Mouse (Mus musculus) liver, embryonic 14.5 days (tissue): ENCODE data around the gene Sema5a. TPM values are rescaled to one million over a fixed set of nuclear protein-coding genes. Genes with fewer than 3 reads are reported as not detected.

Experiments used
- ATAC-seq: fragments of 200-750 bp; cut with Nextera tagmentation; 2 replicates; pipeline ENCODE4 v1.8.0; 2017; ENCODE audit warnings: moderate number of reproducible peaks, mild to moderate bottlenecking, moderate library complexity; ENCODE audit not compliant: insufficient read depth
- DNase-seq, 3 experiments: peaks; one replicate each; pipeline ENCODE4 v3.0.0-alpha.2; 2012 to 2013; ENCODE audit warnings: low read depth in 3 of 3, low spot score in 3 of 3
- H3K27ac ChIP-seq: fragments of 300-500 bp; sonication (generic); 2 replicates; pipeline ENCODE4 v1.5.1; 2014; ENCODE audit warnings: moderate library complexity, mild to moderate bottlenecking, control low read depth, inconsistent platforms
- H3K27me3 ChIP-seq: fragments of 300-500 bp; sonication (generic); 2 replicates; pipeline ENCODE4 v1.6.1; 2014; ENCODE audit warnings: mild to moderate bottlenecking, low read length, moderate library complexity; ENCODE audit not compliant: control insufficient read depth, insufficient read depth
- H3K36me3 ChIP-seq: fragments of 300-500 bp; sonication (generic); replicated peaks from 2 replicates; pipeline ENCODE4 v1.6.1; 2014; ENCODE audit warnings: low read depth; ENCODE audit not compliant: control insufficient read depth, insufficient read depth
- H3K4me1 ChIP-seq, 2 experiments: fragments of 200-500 bp in 1 of 2; fragments of 300-500 bp in 1 of 2; sonication (generic) in 1 of 2; replicated peaks; 2 replicates each; pipeline ENCODE4 v1.6.1; 2012 to 2014; ENCODE audit warnings: antibody characterized with exemption in 1 of 2, inconsistent platforms in 1 of 2, low read length in 1 of 2; ENCODE audit not compliant: control insufficient read depth in 2 of 2, insufficient read depth in 2 of 2
- H3K4me2 ChIP-seq: fragments of 300-500 bp; sonication (generic); 2 replicates; pipeline ENCODE4 v1.6.1; 2014; ENCODE audit warnings: low read depth, mild to moderate bottlenecking, control low read depth, moderate library complexity
- H3K4me3 ChIP-seq, 2 experiments: fragments of 200-500 bp in 1 of 2; fragments of 300-500 bp in 1 of 2; sonication (generic) in 1 of 2; 2 replicates each; pipeline ENCODE4 v1.5.1; 2012 to 2014; ENCODE audit warnings: low read depth in 2 of 2, low read length in 2 of 2, mild to moderate bottlenecking in 2 of 2, control low read depth in 1 of 2, inconsistent platforms in 1 of 2, moderate library complexity in 1 of 2; ENCODE audit not compliant: insufficient read depth in 1 of 2
- H3K9ac ChIP-seq: fragments of 300-500 bp; sonication (generic); replicated peaks from 2 replicates; pipeline ENCODE4 v1.6.1; 2014; ENCODE audit warnings: mild to moderate bottlenecking, control low read depth, moderate library complexity
- H3K9me3 ChIP-seq: fragments of 300-500 bp; sonication (generic); 2 replicates; pipeline ENCODE4 v1.6.1; 2016; ENCODE audit warnings: low read length, mixed read lengths; ENCODE audit not compliant: control insufficient read depth
- CTCF ChIP-seq: IDR thresholded peaks from 2 replicates; pipeline ENCODE4 v1.5.1; 2016; ENCODE audit warnings: antibody characterized with exemption, low read depth, control low read depth
- EP300 ChIP-seq: IDR thresholded peaks from 2 replicates; pipeline ENCODE4 v1.6.1; 2016; ENCODE audit warnings: antibody characterized with exemption, low read depth
- WGBS: fragments of 180-500 bp; shearing (Covaris S2); extraction: QIAGEN DNeasy Blood & Tissue Kit; methylation state at CpG from one replicate; pipeline ENCODE4 v1.1.7; 2014; ENCODE audit not compliant: insufficient replicate concordance; 5-methylcytosine and 5-hydroxymethylcytosine counted together
- polyA plus RNA-seq, 2 experiments: library from polyadenylated mRNA; depleted of rRNA in 1 of 2; stranded (reverse) in 1 of 2; unstranded in 1 of 2; fragments of >200 nt; fragmentation: Nextera tagmentation in 1 of 2; extraction: Ambion mirVana in 1 of 2; gene quantifications; 2 replicates each; pipeline versions ENCODE4 v1.2.1 to v1.2.3; 2012 to 2014

Gene Sema5a
- polyA plus RNA-seq, 2 experiments, result 0.29 to 0.35 TPM

- Histone ChIP-seq H3K4me2 (no peak overlapping the region), H3K4me1 (no peaks in the 10 kb centered on the region), H3K9ac (no peak overlapping the region), H3K27ac (no peak overlapping the region), H3K9me3 (no peaks in the 10 kb centered on the region), H3K36me3 (no peaks in the 10 kb centered on the region), H3K4me3 (no peak overlapping the region), H3K27me3 (no peaks in the 10 kb centered on the region)
- no peak for DNase-seq
- no peak for ATAC-seq
- TF ChIP-seq EP300 (no peak), CTCF (no peak)
- 43% methylated on average over 2 of the region's 2 CpGs for WGBS
These were observed 86.4 kb downstream of the Sema5a start for GRCm38 (mm10) chr15:32331037-32331436.

- WGBS, result 43% methylated on average over 2 of the region's 2 CpGs
- H3K27me3 ChIP-seq, result no peaks in the 10 kb centered on the region
- no peak for TF ChIP-seq CTCF
- TF ChIP-seq EP300, result no peak
- no peak overlapping the region for H3K4me3 ChIP-seq
- DNase-seq, result no peak
- no peak overlapping the region for H3K9ac ChIP-seq
- no peak overlapping the region for H3K4me2 ChIP-seq
- no peaks in the 10 kb centered on the region for H3K9me3 ChIP-seq
- no peak overlapping the region for H3K27ac ChIP-seq
- H3K36me3 ChIP-seq, result no peaks in the 10 kb centered on the region
- no peaks in the 10 kb centered on the region for H3K4me1 ChIP-seq
- ATAC-seq, result no peak
These were observed 88.8 kb downstream of the Sema5a start for GRCm38 (mm10) chr15:32333456-32333855.

GRCm38 (mm10) chr15:32337810-32338209, 93.2 kb downstream of the Sema5a start:
- 64% methylated on average over 3 of the region's 3 CpGs for WGBS
- no peaks in the 10 kb centered on the region for H3K27me3 ChIP-seq
- no peak overlapping the region for H3K4me2 ChIP-seq
- H3K36me3 ChIP-seq, result no peaks in the 10 kb centered on the region
- ATAC-seq, result no peak
- H3K4me1 ChIP-seq, result no peaks in the 10 kb centered on the region
- H3K9me3 ChIP-seq, result no peaks in the 10 kb centered on the region
- DNase-seq, result no peak
- no peak overlapping the region for H3K9ac ChIP-seq
- no peak overlapping the region for H3K27ac ChIP-seq
- no peak overlapping the region for H3K4me3 ChIP-seq
- TF ChIP-seq EP300 (no peak), CTCF (no peak)

GRCm38 (mm10) chr15:32338721-32339290, 94.2 kb downstream of the Sema5a start:
- no peak for TF ChIP-seq EP300
- TF ChIP-seq CTCF, result no peak
- WGBS, result 41% methylated on average over 3 of the region's 3 CpGs
- H3K27me3 ChIP-seq, result no peaks in the 10 kb centered on the region
- no peaks in the 10 kb centered on the region for H3K9me3 ChIP-seq
- no peak overlapping the region for H3K27ac ChIP-seq
- no peaks in the 10 kb centered on the region for H3K36me3 ChIP-seq
- no peak overlapping the region for H3K4me3 ChIP-seq
- H3K9ac ChIP-seq, result no peak overlapping the region
- H3K4me2 ChIP-seq, result no peak overlapping the region
- no peaks in the 10 kb centered on the region for H3K4me1 ChIP-seq
- ATAC-seq, result no peak
- DNase-seq, result no peak

GRCm38 (mm10) chr15:32339426-32339825, 94.8 kb downstream of the Sema5a start:
- no peak overlapping the region for H3K4me2 ChIP-seq
- TF ChIP-seq EP300 (no peak), CTCF (no peak)

GRCm38 (mm10) chr15:32341423-32341822, 96.8 kb downstream of the Sema5a start:
- H3K27me3 ChIP-seq, result no peaks in the 10 kb centered on the region
- no peak for TF ChIP-seq EP300
- TF ChIP-seq CTCF, result no peak
- DNase-seq (no peak), ATAC-seq (no peak)
- H3K9ac ChIP-seq, result no peak overlapping the region
- H3K4me2 ChIP-seq, result no peak overlapping the region
- H3K36me3 ChIP-seq, result no peaks in the 10 kb centered on the region
- H3K9me3 ChIP-seq, result no peaks in the 10 kb centered on the region
- H3K4me3 ChIP-seq, result no peak overlapping the region
- H3K27ac ChIP-seq, result no peak overlapping the region
- H3K4me1 ChIP-seq, result no peaks in the 10 kb centered on the region
- WGBS, result 62% methylated on average over 2 of the region's 2 CpGs

More at GRCm38 (mm10) chr15:32339426-32339825, 94.8 kb downstream of the Sema5a start:
- Histone ChIP-seq H3K9ac (no peak overlapping the region), H3K27ac (no peak overlapping the region), H3K9me3 (no peaks in the 10 kb centered on the region), H3K36me3 (no peaks in the 10 kb centered on the region), H3K4me1 (no peaks in the 10 kb centered on the region), H3K4me3 (no peak overlapping the region), H3K27me3 (no peaks in the 10 kb centered on the region)
- 57% methylated on average over 5 of the region's 5 CpGs for WGBS
- ATAC-seq (no peak), DNase-seq (no peak)
